Mouse (Mus musculus): ENCODE data around the gene Uhrf1bp1.

Gene Uhrf1bp1

DNA sequence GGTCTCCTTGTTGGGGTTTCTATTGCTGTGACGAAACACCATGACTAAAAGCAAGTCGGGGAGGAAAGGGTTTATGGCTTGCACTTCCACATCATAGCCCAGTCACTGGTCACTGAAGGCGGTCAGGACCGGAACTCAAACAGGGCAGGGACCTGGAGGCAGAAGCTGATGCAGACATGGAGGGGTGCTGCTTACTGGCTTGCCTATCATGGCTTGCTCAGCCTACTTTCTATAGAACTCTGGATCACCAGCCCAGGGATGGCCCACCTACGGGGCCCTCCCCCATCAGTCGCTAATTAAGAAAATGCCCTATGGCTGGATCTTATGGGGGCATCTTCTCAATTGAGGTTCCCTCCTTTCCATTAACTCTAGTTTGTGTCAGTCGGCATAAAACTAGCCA, 55.1 kb downstream of the Uhrf1bp1 start:
- no peak for DNase-seq (ENCODE audit: low read depth)

DNA sequence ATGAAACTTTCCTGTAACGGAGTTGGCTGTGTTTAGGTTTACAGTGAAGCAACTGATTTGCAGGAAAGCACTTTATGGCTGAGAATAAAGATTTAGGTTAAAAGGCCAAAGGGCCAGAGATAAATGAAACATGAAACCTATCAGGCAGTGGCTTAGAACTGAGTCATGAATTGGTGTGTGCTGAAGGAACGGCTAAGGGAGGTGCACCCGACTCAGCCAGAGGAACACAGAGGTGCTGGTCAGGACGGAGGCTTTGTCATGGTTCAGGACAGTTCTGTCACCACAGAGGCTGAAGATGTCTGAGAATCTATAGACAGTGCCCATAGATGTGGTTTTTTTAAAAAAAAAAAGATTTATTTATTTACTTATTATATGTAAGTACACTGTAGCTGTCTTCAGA, 58.5 kb downstream of the Uhrf1bp1 start:
- DNase-seq (ENCODE audit: low read depth), result no peak

DNA sequence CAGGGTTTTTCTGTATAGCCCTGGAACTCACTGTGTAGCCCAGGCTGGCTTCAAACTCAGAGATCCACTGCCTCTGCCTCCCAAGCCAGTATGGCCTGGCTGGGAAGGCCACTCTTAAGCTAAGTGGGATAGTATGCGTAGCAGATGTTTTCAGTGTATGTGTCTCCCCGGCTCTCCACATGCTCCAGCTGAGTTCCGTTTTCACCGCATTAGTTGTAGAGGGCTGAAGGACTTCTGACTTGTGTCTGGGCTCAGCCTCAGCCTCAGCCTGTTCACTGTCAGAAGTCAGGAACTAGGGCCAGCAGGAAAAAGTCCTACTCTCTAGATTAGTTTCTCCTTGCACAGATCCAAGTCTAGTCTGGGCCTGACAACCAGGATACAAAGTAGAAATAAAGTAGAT, 60.1 kb downstream of the Uhrf1bp1 start:
- no peak for DNase-seq (ENCODE audit: low read depth)

DNA sequence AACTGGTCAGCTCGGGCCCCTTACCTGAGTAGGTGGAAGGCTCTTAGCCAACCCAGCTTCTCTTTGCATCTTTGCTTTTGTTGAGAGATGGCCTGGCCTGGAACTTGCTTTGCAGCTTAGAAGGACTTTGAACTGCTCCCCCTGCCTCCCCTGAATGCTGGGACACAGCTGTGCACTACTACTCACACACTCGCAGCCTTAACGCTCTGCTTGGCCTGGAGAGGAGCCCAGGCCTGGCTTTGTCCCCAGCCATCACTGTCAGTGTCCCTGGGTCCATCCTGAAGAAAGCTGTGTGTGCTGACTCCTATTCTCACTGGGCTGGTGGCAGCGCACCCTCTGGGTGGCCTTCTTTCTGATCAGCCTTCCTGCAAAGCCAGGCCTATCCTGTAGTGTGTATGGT, 64.4 kb downstream of the Uhrf1bp1 start:
- no peak for DNase-seq (ENCODE audit: low read depth)

DNA sequence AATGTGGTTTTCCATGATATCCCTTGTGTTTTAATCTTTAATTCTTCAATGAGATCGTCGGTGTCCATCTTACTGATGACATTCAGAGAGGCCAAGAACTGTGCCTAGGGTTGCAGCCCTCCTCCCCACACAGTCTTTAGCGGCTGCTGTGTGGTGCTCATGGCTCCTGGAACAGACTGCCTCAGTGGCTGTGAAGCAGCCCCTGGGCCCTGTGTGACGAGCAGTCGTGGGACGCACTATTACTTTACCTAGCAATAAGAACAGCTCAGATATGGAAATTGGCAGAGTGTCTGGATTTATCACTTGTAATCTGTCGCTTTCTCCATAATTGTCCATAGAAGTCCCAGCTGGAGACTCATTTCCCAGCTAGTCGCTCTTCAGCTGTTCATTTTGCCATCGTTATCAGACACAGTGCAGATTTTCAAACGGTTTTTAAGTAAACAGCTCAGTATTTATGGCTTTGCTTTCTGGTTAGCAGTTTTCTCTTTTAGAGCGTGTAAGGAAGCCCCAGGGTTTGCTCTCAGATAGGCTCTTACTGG, 66.0 kb downstream of the Uhrf1bp1 start:
- no peak for DNase-seq (ENCODE audit: low read depth)

DNA sequence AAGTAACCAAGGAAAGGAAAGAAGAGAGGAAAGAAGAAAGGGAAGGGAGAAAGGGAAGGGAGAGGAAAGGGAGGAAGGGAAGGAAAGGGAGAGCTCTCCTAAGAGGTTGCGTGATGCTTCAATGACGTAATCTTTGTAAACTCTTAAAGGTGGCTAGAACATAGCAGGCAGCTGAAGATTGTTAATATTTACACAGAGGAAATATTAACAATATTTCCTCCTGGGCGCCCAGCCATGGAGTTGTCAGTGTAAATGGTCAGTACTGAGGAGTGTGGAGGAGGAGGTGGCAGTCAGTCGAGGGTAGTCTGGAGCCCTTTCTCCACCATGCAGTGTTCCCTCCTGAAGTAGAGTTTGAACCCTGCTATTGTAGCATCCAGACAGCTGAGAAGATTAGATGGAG, 68.8 kb downstream of the Uhrf1bp1 start:
- no peak for DNase-seq (ENCODE audit: low read depth)

DNA sequence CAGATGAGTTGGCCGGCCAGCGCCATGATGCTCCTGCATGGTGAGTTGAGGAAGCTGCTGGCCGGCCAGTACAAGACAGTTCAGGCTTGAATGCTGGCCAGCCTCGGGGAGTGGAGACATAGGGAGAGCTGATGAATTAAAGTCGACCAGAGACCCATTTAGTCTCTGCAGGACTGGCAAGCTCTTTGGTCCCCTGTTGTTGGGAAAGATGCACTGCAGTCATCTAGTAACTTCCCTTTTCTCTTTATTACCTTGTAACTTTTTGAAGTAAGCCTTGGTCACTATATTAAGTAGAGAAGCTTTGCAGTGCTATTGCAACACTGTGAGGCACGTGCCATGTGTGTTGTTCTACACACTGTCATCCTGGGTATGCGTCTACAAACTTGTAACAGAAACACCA, 69.3 kb downstream of the Uhrf1bp1 start:
- DNase-seq (ENCODE audit: low read depth), result no peak

DNA sequence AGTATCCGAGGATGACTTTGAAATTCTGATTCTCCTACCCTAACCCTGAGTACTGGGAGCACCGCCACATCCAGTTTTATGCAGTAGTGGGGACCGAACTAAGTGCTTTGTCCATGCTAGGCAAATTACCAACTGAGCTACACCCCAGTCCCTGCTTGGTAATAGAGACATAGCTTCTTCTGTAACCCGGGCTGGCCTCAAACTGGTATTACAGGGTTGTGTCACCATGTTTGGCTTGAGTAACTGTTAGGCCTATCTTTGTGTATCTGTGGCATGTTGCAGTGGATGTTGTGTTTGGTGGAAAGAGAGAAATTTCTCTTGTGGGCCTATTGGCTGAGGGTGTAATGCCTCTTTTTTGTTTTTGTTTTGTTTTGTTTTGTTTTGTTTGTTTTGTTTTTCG, 74.0 kb downstream of the Uhrf1bp1 start:
- DNase-seq (ENCODE audit: low read depth), result no peak

DNA sequence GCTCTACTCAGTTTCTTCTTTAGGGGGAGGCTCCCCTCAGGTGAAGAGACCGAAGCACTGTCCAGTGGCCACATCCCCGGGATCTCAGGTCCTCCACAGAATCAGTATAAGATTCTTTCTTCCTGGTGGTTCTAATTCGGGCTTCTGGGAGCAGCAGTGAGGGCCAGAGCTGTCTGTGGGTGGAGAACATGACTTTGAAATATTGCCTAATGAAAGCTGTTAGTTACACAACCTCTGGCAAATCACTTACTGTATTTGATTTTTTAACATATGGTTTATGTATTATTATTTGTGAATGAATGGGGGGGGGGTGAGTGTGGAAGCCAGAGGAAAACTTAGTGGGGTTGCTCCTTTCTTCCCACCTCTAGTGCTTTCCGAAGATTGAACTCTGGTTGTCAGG, 75.6 kb downstream of the Uhrf1bp1 start:
- DNase-seq (ENCODE audit: low read depth), result no peak

DNA sequence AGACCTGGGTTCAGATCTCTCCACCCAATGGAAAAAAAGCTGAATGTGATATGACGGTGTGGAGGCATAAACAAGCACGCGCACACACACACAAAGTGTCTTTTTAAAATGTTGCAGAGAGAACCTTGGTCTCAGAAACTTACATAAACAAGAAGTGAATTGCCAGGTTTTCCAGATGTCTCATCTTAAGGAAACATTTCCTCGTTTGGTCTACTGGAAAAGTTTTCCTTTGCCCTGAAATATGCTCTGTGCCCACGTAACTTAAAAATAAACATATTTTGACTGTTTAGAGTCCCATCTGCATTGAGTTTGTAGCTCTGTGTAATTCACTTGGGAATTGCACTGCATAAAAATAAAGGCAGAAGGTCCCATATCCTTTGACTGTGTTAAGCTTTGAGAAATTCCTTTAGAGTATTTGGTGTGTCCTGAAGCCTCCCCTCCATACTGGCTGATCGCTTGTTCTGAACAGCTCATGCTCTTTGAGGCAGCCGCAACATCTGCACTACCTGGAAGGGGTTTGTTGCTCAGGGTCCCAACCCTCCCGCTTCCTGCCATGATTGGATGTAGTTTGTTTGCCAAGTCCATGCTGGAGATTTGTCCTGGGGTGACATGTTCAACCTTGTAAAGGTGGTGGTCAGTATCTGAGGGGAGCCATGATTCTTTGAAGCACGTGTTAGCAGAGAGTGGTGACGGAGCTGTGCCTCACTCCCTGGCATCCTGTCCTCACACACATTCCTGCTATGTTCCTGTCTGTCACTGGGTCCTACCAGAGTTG, 78.1 kb downstream of the Uhrf1bp1 start:
- DNase-seq (ENCODE audit: low read depth), result no peak

DNA sequence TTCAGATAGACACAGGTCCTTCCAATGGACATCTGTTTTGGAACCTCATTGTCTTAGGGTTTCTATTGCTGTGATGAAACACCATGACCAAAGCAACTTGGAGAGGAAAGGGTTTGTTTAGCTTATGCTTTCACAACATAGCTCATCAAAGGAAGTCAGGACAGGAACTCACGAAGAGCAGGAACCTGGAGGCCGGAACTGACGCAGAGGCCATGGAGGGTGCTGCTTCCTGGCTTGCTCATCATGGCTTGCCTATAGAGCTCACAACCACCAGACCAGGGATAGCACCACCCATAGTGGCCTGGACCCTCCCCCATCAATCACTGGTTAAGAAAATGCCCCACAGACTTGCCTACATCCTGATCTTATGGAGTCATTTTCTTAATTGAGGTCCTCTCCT, 78.8 kb downstream of the Uhrf1bp1 start:
- DNase-seq (ENCODE audit: low read depth), result peak; percentile 13

DNA sequence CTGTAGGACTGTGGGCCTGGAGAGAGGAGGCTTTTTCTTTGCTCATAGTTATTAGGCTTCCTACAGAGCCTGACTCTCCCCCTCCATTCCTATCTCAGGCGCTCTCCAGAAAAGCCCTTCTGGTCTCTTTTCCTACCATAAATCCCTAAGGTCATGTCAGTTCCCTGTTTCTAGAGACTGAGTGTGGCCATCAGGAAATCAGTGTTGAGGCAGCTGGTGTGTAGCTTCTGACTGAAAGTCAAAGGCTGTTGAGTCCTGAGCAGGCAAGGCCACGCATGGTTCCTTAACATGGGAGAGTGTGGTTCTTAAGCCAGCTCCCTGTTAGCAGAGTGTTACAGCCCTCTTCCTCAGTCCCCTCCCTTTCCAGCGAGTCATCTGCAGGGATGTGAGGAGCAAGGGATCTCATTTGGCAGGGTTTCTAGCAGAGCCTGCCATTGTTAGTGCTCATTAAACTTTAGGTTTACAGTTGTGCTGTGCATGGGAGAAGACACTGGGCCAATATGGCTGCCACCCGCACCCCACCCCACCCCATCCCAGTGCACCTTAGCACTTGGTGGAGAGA, 80.9 kb downstream of the Uhrf1bp1 start:
- DNase-seq (ENCODE audit: low read depth), result no peak

DNA sequence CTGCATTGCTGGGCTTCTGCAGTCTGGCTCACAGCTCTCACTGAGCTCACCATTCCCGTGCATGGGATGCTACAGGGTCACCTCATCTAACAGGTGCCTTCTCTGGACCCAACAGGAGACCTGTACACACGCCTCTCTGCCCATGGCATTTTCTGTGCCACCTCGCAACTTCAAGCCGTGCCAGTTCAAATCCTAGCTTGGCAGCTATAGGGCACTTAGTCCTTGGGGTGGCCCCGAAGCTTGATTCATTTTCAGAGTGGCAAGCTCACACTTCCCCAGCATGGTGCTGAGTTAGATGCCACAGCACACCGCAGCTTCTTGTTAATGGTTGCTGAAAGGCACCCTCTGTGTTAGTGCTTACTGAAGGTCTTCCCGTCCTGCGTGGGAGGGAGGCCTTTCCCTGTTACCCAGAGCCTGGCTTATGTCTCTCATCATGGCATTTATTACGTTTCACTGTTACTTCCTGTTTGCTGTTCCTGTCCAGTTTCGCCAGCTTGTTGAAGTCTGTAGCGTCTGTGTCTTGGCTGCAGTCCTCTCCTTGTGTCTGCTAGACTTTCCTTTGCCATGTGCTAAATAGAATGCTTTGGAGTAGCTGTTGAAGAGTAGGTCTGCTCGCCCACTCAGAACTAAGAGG, 82.0 kb downstream of the Uhrf1bp1 start:
- DNase-seq (ENCODE audit: low read depth), result no peak

DNA sequence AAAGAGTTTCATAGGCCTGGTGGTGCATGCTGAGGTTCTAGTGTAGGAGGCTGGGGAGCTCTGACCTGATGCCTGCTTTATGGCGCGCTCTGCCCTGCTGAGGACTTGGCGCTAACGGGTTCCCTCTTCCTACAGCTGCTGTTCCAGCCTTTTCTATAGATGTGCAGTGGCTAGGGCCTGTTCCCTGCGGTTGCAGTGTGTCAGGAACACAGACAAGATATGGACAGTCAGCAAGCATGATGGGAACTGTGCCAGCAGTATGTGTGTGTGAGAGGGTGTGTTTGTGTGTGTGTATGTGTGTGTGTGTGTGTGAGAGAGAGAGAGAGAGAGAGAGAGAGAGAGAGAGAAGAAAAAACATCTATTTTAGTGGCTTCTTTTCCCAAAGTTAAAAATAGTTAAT, 82.8 kb downstream of the Uhrf1bp1 start:
- no peak for DNase-seq (ENCODE audit: low read depth)

DNA sequence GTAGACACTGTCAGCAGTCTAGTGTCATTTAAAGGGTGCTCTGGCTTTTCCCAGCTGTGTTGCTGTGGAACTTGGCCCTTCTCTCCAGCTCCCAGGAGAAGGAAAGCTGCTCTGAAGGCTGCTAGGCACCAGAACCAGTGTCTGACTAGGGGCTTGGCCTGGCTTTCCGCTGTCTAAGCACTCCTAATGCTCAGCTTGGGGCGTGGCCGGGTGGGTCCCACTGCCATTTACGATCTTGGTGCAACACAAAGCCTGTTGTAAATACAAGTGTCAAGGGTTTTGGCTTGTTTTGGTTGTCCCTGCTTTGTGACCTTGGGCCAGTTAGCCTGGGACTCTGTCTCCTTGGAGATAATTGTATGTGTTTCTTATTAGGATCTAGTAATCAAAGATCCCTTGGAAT, 84.1 kb downstream of the Uhrf1bp1 start:
- no peak for DNase-seq (ENCODE audit: low read depth)

DNA sequence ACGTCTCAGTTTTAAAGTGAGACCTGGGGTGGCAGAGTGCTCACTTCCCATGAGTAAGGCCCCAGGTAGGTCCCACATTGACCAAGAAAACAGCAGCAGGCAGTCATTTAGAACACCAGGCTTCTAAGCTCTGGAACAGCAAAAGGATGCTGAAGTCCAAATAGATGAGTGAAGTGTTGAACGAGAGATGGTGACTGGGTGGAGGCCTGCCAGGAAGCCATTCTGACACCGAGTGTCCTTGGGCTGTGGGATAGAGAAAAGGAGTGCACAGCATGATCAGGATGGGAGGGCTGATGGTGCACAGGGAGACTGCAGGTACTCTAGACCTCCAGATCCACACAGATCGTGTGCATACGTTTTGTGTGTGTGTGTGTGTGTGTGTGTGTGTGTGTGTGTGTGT, 84.9 kb downstream of the Uhrf1bp1 start:
- DNase-seq (ENCODE audit: low read depth), result no peak

DNA sequence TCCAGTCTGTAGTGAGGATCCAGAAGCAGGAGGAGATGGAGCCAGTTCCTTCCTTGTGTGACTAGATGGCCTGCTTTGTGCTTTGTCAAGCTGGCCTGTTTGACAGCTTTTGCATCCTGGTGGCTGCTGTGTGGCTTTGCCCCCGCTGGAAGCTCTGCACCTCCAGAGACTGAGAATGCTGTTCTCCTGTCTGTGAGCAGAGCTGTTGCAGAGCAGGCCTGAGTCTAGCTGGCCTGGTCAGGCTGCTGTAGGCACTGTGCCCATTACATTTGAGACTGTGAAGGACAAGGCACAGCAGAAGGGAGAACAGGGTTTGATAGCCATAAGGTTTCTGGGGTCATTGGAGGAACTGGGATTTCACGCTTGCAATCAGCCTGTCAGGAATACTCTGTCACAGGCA, 85.5 kb downstream of the Uhrf1bp1 start:
- DNase-seq (ENCODE audit: low read depth), result no peak

DNA sequence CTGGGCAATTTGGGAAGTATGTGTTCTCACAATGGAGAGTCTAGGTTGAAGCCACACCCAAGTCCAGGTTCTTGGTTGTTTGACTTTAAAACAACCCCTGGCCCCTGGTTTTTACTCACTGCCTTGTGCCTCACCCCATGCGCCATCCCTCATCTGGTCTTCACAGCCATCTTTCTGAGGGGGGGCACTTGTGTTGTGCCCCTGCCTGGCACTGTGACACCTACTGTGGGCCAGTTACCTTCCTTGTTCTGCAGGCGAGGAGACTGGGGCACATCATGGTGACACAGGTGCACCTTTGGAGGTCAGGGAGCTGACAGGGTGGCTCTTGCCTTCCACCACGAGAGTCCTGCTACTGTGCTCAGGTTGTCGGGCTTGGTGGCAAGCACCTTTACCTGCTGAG, 85.9 kb downstream of the Uhrf1bp1 start:
- no peak for DNase-seq (ENCODE audit: low read depth)

DNA sequence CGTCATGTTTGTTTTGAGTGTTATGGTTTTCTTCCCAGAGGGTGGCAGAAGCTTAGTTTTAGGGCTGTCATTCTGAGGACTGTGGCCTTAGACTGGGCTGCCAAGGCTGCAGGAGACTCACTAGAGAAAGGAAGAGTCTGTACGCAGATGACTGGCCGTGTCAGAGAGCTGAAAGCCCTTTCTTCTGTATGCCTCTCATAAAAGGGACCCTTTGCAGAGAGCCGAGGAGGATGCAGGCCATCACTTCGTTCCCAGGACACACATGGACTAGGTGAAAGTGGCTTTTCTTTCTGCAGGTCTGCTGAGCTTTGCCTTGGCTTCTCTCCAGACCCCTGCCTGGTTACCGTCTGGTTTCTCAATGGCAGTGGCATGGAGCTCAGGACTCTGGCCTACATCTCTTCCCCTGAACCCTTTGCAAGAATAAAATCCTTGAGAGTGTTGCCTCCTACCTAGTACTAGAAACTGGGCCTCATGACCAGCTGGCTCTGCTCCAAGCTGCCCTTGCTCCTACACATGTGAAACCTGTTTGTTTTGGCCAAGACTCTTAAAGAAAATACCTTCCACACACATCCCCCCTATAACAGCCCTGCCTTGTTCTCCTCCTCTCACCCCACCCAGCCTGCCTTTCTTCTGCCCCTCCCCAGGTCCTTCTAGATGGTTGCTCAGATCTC, 89.4 kb downstream of the Uhrf1bp1 start:
- DNase-seq (ENCODE audit: low read depth), result no peak

DNA sequence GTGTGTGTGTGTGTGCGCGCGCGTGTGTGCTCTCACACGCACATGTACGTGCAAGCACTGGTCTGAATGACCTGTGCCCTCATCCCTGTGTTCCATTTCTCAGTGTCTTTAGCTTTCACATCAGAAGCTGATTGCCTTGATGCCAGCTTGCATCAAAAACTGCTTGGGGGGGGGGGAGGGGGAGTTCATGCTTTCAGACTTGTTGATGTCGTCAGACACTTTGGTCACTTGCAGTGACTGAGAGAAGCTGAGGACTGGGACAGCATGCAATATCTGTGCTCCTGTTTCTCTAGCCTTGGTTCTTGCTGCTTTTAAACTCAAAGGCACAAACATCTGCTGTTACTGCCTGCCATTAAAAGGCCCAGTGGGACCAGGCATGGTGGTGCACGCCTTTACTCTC, 90.1 kb downstream of the Uhrf1bp1 start:
- no peak for DNase-seq (ENCODE audit: low read depth)

DNA sequence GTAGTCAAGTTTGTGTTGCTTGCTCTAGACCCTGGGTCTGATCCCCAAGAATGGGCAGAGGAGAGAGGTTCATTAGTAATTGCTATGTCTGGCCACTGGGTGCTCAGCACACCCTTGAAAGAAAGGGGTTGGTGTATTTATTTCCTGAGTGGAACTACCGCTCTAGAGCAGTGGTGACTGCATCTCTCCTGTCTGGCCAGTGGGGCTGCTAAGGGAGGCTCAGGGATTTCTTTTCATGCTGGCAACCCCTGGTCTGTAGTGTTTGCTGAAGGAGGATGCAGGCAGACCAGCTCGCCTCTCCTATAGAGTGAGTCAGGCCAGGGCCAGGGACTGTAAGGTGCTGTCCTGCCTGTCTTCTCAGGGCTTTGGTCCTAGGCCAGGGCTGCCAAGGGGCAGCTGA, 90.9 kb downstream of the Uhrf1bp1 start:
- DNase-seq (ENCODE audit: low read depth), result no peak
